Mouse (Mus musculus) cerebellum, adult 2 months (tissue): ENCODE results near the gene Slc6a13. TPM values are rescaled to one million over a fixed set of nuclear protein-coding genes. Genes with fewer than 3 reads are reported as not detected.
"Not testable (repeated sequence)": the region's sequence is repeated elsewhere in the genome, so short reads cannot be mapped to it uniquely, and the experiment has no call there.

Experiments used
- DNase-seq, 2 experiments: peaks; one replicate each; pipeline ENCODE4 v3.0.0; 2021
- H3K27ac ChIP-seq: fragments of 200-500 bp; 2 replicates; pipeline ENCODE4 v1.5.1; 2012; ENCODE audit warnings: low read length, control low read depth, inconsistent platforms; ENCODE audit not compliant: insufficient read depth
- H3K27me3 ChIP-seq: fragments of 200-500 bp; 2 replicates; pipeline ENCODE4 v1.6.1; 2012; ENCODE audit warnings: inconsistent platforms, mild to moderate bottlenecking, low read length, moderate library complexity; ENCODE audit not compliant: control insufficient read depth, insufficient read depth
- H3K4me1 ChIP-seq: fragments of 200-500 bp; 2 replicates; pipeline ENCODE4 v1.6.1; 2011; ENCODE audit warnings: low read length; ENCODE audit not compliant: control insufficient read depth, insufficient read depth
- H3K4me3 ChIP-seq: fragments of 200-500 bp; replicated peaks from 2 replicates; pipeline ENCODE3; 2011; ENCODE audit warnings: mild to moderate bottlenecking, low read depth, low read length, control low read depth; ENCODE audit not compliant: insufficient read depth
- CTCF ChIP-seq: fragments of 200-500 bp; IDR thresholded peaks from 2 replicates; pipeline ENCODE4 v1.5.1; 2011; ENCODE audit warnings: low read depth, mild to moderate bottlenecking, control low read depth, low read length, moderate library complexity, borderline replicate concordance; ENCODE audit not compliant: insufficient read depth
- POLR2A ChIP-seq: fragments of 200-500 bp; IDR thresholded peaks from 2 replicates; pipeline ENCODE4 v1.6.1; 2011; ENCODE audit warnings: low read length, control low read depth, borderline replicate concordance; ENCODE audit not compliant: insufficient read depth
- WGBS: fragments of 180-500 bp; shearing (Covaris S2); methylation state at CpG from one replicate; pipeline ENCODE4 v1.1.7; 2018; 5-methylcytosine and 5-hydroxymethylcytosine counted together
- polyA plus RNA-seq: library from polyadenylated mRNA; depleted of rRNA; stranded (reverse); fragments of >200 nt; gene quantifications from 2 replicates; pipeline ENCODE4 v1.2.3, GENCODE M21; 2012

Gene Slc6a13
- polyA plus RNA-seq, 1 experiment = 6.2 TPM

- Histone ChIP-seq H3K4me3 (no peak overlapping the region), H3K27ac (no peak overlapping the region), H3K27me3 (no peaks in the 10 kb centered on the region; the same call in 1 of the 2 replicates), H3K4me1 (peaks cover 3% of the 10 kb centered on the region; the same call in 1 of the 2 replicates)
- DNase-seq = peak in 1 of 2 experiments; percentile 12
- WGBS = 31% methylated on average over 4 of the region's 4 CpGs
- TF ChIP-seq POLR2A = no peak
These were observed 63.9 kb downstream of the Slc6a13 start for GRCm38 (mm10) chr6:121363956-121364355.

GRCm38 (mm10) chr6:121366537-121366936 is 66.5 kb downstream of the Slc6a13 start:
- not testable (repeated sequence) for DNase-seq, H3K27ac ChIP-seq, H3K4me3 ChIP-seq, H3K4me1 ChIP-seq, H3K27me3 ChIP-seq
- WGBS = 44% methylated on average over 2 of the region's 2 CpGs
- peak; percentile 36; the same call in 1 of the 2 replicates for TF ChIP-seq CTCF

GRCm38 (mm10) chr6:121367099-121367498 is 67.1 kb downstream of the Slc6a13 start:
- WGBS = 57% methylated on average over 3 of the region's 3 CpGs
- peaks cover 3% of the 10 kb centered on the region; the same call in 1 of the 2 replicates for H3K4me1 ChIP-seq
- no peak overlapping the region for H3K27ac ChIP-seq
- no peak for TF ChIP-seq POLR2A
- no peak for TF ChIP-seq CTCF
- DNase-seq = no peak
- H3K27me3 ChIP-seq = no peaks in the 10 kb centered on the region
- no peak overlapping the region for H3K4me3 ChIP-seq

GRCm38 (mm10) chr6:121371197-121371980 is 71.4 kb downstream of the Slc6a13 start:
- no peak for DNase-seq
- no peaks in the 10 kb centered on the region for H3K4me1 ChIP-seq
- H3K4me3 ChIP-seq = no peak overlapping the region
- WGBS = 82% methylated on average over 10 of the region's 10 CpGs
- no peak for TF ChIP-seq POLR2A
- TF ChIP-seq CTCF = no peak
- no peaks in the 10 kb centered on the region for H3K27me3 ChIP-seq
- no peak overlapping the region for H3K27ac ChIP-seq

- Histone ChIP-seq H3K4me3 (no peak overlapping the region), H3K27me3 (no peaks in the 10 kb centered on the region), H3K27ac (no peak overlapping the region), H3K4me1 (no peaks in the 10 kb centered on the region; the same call in 1 of the 2 replicates)
- TF ChIP-seq CTCF (no peak), POLR2A (no peak)
- 69% methylated on average over 12 of the region's 12 CpGs for WGBS
- DNase-seq = no peak
These were observed 76.1 kb downstream of the Slc6a13 start for GRCm38 (mm10) chr6:121376159-121376558.

- no peak for TF ChIP-seq CTCF
- no peak for TF ChIP-seq POLR2A
- Histone ChIP-seq H3K4me3 (no peak overlapping the region), H3K27ac (no peak overlapping the region), H3K27me3 (no peaks in the 10 kb centered on the region), H3K4me1 (no peaks in the 10 kb centered on the region; the same call in 1 of the 2 replicates)
- no peak for DNase-seq
- 58% methylated on average over 4 of the region's 4 CpGs for WGBS
These were observed 78.2 kb downstream of the Slc6a13 start for GRCm38 (mm10) chr6:121378256-121378655.

- WGBS = 67% methylated on average over 8 of the region's 8 CpGs
- DNase-seq = no peak
- no peaks in the 10 kb centered on the region; the same call in 1 of the 2 replicates for H3K4me1 ChIP-seq
- no peaks in the 10 kb centered on the region for H3K27me3 ChIP-seq
- no peak overlapping the region for H3K27ac ChIP-seq
- H3K4me3 ChIP-seq = no peak overlapping the region
- TF ChIP-seq POLR2A (no peak), CTCF (no peak)
These were observed 80.5 kb downstream of the Slc6a13 start for GRCm38 (mm10) chr6:121380576-121380975.

- DNase-seq = no peak
- no peak overlapping the region for H3K4me3 ChIP-seq
- no peaks in the 10 kb centered on the region; the same call in 1 of the 2 replicates for H3K4me1 ChIP-seq
- TF ChIP-seq CTCF = no peak
- no peak for TF ChIP-seq POLR2A
- 32% methylated on average over 10 of the region's 10 CpGs for WGBS
- no peaks in the 10 kb centered on the region for H3K27me3 ChIP-seq
- H3K27ac ChIP-seq = no peak overlapping the region
These were observed 82.0 kb downstream of the Slc6a13 start for GRCm38 (mm10) chr6:121382071-121382470.
